Mouse (Mus musculus) small intestine, adult 2 months (tissue): ENCODE results near the gene Mdh2.

Experiments used
- CTCF ChIP-seq: fragments of 200-500 bp; IDR thresholded peaks from 2 replicates; pipeline ENCODE4 v1.5.1; 2012; ENCODE audit warnings: low read depth, mild to moderate bottlenecking, control low read depth, inconsistent platforms, low read length, moderate library complexity, mixed read lengths; ENCODE audit not compliant: insufficient replicate concordance, insufficient read length; ENCODE audit errors: extremely low read depth
- POLR2A ChIP-seq: fragments of 200-500 bp; IDR thresholded peaks from 2 replicates; pipeline ENCODE4 v1.6.1; 2012; ENCODE audit warnings: low read depth, mild to moderate bottlenecking, control low read depth, inconsistent platforms, low read length, moderate library complexity

GRCm38 (mm10) chr5:135802641-135803040 is 24.4 kb downstream of the Mdh2 start:
- no peak for TF ChIP-seq POLR2A
- no peak for TF ChIP-seq CTCF
